Mouse (Mus musculus) left cerebral cortex, adult 18-20 months (tissue): Measurements from ENCODE around the gene Tex35. TPM values are rescaled to one million over a fixed set of nuclear protein-coding genes. Genes with fewer than 3 reads are reported as not detected.

Source experiments
- DNase-seq, 2 experiments: peaks; one replicate each; pipeline ENCODE4 v3.0.0; 2021 to 2022; ENCODE audit warnings: low spot score in 2 of 2, mixed read lengths in 1 of 2
- long read RNA-seq, 2 experiments: library from polyadenylated mRNA; stranded (forward); transcript quantifications; one replicate each; pipeline ENCODE4 v2.0.0; 2021
- total RNA-seq, 2 experiments: library from RNA; stranded (reverse); gene quantifications; 2 replicates each; pipeline ENCODE4 v1.2.3; 2021

Tex35 gene
- total RNA-seq, result not detected
- long read RNA-seq, experiment 1, result 0 reads
- long read RNA-seq, experiment 2, result 0 reads

GRCm38 (mm10) chr1:157108580-157108979, at the start of gene Tex35:
Tex35 (minus strand) TSS chr1:157108680.
- DNase-seq, result no peak

DNA sequence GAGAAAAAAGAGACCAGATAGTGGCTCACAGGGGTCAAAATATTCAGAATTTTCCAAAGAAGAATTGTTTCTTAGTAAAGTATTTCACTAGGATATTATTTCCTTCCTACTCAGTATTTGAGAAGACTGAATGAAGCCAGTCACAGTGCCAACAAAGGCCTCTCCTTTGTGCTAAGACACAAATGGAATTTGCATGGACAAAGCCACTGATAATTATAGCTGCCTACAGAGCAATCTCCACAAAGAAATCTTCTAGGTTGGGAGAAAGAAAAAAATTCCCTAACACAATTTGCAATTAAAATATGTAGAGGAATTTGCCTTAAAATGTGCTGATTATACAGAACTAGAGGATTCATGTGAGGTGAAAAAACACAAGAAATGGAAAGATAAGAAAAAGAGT, 45.3 kb upstream of the Tex35 start:
- DNase-seq, result no peak

GRCm38 (mm10) chr1:157150107-157150506, 41.6 kb upstream of the Tex35 start:
- no peak for DNase-seq

- DNase-seq, result no peak
These were observed 36.1 kb upstream of the Tex35 start for GRCm38 (mm10) chr1:157144621-157145020.

GRCm38 (mm10) chr1:157143326-157143932, 34.9 kb upstream of the Tex35 start:
- DNase-seq, result no peak

- DNase-seq, result no peak
These were observed 32.5 kb upstream of the Tex35 start for GRCm38 (mm10) chr1:157141014-157141413.

- no peak for DNase-seq
These were observed 29.4 kb upstream of the Tex35 start for GRCm38 (mm10) chr1:157137854-157138241.

DNA sequence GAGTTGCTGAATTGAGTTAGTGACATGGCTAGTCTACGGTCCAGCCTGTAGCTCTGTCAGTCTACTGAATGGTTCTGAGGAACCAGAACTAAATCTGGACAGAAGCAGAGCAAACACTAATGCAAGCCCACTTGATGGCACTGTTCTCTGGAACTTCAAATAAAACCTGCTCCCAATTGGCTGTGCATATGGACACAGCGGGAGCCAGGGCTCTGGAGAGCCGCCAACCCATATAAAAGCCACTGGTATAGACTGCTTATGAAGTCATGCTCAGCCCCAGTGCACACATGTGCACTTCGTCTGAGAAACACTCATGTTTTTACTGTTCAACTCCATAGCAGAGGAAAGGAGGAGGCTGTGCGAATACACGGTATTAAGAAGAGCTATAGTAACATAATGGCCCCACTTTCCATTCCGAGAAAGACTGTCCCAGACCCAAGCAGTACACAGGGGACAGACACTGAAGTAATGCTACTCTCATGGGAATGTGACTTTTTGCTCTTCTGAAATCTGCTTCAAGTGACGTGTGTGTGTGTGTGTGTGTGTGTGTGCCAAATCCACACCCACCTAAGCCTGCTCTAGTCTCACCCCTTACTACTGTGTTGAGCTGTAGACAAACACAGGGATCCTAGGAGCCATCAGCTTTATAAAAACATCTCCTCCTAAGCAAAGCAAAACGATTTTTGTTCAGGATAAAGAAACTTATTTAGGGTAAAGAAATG, 28.8 kb upstream of the Tex35 start:
- DNase-seq, result no peak

DNA sequence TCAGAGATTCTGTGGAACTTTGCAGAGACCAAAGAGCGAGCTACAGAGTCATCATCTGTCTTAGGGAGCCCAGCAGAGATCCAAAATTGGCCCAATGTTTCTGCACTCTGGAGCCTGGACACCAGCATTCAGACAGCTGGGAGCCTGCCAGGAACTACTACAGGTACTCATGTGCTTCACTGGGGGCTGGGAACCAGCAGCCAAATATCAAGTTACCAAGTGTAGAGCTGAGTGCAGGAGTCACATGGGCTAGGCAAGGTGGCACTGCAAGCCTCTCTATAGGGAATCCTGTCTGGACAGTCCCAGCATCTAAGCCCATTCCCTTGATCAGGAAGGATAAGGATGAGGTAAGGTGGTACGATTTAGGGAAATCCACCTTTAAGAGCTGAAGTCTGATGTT, 19.7 kb upstream of the Tex35 start:
- no peak for DNase-seq

DNA sequence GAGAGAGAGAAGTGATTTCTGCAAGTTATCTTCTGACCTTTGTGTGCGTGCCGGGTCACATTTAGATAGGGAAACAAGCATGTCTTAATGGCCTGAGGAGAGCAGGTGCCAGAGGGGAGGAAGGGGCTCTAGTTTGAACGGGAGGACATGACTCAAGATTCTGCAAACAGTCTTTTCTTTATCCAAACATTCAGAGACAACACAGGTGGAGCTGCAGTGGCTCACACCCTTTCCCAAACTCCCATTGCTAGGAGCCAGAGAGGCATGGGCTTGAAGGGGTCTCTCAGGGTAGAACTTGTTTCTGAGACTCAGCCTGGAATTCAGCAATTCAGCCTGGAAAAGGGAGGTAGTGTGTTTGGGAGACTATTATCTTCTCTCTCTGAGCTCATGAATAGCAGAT, 15.4 kb upstream of the Tex35 start:
- DNase-seq, result no peak

DNA sequence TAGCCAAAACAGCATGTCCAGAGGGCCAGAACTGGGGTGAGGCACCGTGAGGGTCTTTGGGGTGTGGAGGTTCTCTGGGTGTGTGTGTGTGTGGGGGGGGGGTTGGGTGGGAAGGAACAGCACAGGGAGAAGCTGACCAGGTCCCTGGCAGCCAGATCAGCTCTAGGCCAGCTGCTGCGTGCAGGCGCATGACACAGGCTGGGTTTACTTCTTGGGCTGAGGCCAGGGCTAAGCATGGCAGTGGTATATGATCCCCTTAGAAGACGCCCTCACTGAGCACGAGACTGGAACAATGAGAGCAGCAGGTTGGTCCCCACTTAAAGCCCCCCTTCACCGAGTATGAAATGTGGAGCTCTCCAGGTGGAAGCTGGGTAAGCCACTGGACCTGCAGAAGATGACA, 10.7 kb upstream of the Tex35 start:
- DNase-seq, result no peak

DNA sequence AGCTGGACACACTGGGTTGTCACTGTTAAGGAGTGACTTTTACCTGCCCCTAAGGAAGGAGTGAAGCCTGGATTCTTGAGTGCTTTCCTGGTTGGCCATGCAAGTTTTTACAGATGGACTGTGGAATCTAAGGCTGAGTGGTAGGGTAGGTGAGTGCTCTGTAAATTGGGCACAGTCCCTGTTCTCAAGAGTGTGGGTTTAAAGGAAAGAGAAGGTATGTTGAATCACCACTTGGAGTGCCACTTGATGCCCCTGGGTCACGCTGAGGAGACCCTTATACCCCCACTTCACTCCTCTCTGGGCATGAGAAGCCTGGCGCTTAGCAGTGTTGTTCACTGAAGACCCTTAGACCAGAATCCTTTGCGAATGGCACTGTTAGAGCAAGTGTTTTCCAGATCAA, 9.0 kb upstream of the Tex35 start:
- DNase-seq, result no peak

DNA sequence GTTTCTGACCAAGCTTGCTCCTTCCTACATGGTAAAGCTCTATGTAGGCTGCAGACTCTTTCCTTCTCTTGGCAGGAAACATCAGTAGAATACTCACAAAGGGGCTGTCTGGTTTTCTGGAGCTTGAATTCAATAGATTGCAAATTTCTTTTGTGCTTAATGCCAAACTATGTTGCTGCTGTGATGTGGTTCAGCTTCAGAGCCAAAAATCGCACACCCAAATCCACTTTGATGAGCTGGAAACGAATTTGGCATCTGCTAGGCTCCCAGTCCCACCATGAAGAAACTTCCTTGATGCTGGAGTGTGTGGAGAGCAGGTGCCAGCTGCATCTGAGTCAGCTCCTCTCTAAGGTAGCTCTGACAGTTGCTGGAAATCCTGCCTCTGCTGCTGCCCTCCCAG, 6.0 kb upstream of the Tex35 start:
- DNase-seq, result no peak

DNA sequence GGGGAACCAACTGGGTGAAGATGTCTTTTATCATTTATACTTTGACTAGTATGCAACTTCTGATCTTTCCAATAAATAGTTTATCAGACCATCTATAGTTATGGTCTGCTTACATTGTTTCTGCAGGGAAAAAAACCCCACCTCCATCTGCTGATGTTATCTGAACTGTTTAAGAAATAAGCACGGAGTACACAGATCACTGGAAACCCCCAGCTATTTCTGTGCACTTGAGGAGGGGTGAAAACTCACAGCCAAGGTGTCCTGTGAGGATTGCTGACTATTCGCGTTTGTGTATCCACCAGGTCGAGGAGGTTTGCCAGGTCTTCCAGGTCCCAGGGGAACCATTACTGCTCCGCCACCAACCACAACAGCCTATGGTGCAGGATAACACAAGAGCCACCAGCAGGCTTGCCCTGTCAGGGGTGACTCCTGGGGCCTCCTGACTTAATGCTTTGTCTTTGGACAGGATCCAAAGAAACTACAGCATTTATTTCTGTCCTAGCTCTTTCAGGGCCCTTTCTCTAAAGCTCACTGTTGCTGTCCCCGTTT, 1.9 kb upstream of the Tex35 start:
- DNase-seq, result no peak

- DNase-seq, result no peak
These were observed 7.2 kb downstream of the Tex35 start for GRCm38 (mm10) chr1:157101122-157101865.

GRCm38 (mm10) chr1:157095534-157095933, 12.9 kb downstream of the Tex35 start:
- DNase-seq, result no peak

DNA sequence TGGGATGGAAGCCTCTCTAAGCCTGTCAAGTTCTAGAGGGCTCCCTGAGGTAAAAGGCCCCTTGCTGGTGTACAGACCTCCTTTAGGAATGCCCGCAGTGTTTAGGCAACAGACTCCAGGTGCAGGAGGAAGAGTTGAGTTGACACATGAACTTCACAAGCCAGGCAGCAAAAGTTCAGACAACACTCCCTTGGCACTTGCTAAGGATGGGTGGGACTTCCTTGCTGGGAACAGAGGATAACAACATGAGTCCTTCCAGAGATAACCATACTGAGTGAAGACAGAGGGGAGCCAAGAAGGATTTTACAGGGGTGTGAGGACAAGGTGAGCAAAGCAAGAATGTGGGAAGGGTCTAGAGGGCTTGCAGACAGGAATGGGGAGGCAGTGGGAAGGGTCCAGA, 15.9 kb downstream of the Tex35 start:
- DNase-seq, result no peak

GRCm38 (mm10) chr1:157092140-157092539, 16.3 kb downstream of the Tex35 start:
- DNase-seq, result no peak

- DNase-seq, result no peak
These were observed 17.6 kb downstream of the Tex35 start for GRCm38 (mm10) chr1:157090835-157091234.

DNA sequence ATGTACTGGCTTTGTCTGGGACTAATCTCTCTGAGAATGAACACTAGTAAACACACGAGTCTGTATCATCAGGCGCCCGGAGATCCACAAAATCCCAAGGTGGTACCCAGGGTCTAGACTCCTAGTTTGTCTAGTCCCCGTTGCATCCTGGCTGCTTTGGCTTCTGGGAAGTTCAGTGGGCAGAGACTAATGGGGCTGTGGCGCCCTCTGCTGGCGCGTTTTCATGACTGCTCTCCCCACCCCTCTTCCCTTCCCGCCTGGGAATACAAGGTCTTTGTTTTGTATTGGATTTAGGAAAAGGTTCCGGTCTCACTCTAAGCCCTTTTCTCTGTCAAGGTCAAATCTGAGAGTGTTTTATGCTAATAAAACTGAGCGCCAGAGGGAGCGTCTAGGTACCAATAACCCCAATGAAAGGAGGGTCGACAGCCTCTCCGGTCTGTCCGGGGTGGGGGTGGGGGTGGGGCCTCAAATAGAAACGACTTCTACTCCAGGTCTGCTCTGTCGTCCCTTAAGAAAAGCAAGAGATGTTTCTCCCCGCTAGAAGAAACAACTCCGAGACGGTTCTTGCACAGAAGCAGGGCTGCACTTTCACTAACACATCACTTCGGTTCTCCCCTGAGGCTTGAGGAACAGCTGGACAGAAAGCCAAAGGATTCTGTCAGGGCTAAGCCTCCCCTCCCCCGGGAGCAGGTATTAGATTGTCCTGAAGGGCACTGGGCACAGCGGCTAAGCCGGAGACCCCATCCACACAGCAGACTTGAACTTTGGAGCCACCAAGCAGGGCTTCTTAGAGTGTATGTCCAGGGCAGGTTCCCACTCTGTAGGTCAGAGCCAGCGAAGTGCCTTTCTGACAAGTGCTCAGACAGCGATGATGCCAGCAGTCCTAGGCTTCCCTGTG, 22.1 kb downstream of the Tex35 start:
- peak; percentile 57 to 74 for DNase-seq

DNA sequence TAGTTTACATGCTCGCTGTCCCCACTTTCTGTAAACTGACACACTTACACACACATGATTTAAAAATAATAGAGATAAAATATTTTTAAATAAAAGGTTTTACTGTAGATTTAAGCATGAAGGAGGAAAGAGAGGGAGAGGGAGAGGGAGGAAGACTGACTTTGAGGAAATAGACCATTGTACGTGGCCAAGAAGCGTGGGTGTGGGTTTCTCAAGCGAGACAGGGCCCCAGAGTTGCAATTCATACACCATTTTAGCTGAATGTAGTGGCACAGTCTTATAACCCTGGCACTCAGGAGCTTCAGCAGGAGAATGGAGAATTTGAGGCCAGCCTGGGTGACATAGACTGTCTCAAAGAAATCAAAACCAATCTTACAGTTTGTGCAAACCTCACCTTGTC, 25.5 kb downstream of the Tex35 start:
- DNase-seq, result no peak
